Mouse (Mus musculus) neural tube, embryonic 10.5 days (tissue): Measurements from ENCODE around the gene Mark4.

Experiments
- DNase-seq: peaks from one replicate; pipeline ENCODE4 v3.0.0-alpha.2; 2017; ENCODE audit warnings: low spot score; ENCODE audit errors: extremely low spot score

The Mark4 gene

GRCm38 (mm10) chr7:19402535-19403112 lies 56.0 kb downstream of the Mark4 start:
- DNase-seq = no peak

DNA sequence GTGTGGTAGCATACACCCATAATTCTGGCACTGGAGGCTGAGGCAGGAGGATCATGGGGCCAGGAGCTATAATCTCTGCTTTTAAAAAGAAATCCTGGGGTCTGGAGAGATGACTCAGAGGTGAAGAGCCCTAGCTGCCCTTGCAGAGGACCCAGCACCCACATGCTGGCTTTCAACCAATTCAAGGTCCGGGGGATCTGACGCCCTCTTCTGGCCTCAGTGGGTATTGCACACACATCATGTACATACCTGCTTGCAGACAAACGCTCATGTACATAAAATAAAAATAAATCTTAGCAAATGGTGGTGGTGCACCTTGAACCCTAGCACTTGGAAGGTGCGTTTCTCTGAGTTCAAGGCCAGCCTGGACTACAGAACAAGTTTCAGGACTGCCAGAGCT lies 57.7 kb downstream of the Mark4 start:
- DNase-seq = no peak

DNA sequence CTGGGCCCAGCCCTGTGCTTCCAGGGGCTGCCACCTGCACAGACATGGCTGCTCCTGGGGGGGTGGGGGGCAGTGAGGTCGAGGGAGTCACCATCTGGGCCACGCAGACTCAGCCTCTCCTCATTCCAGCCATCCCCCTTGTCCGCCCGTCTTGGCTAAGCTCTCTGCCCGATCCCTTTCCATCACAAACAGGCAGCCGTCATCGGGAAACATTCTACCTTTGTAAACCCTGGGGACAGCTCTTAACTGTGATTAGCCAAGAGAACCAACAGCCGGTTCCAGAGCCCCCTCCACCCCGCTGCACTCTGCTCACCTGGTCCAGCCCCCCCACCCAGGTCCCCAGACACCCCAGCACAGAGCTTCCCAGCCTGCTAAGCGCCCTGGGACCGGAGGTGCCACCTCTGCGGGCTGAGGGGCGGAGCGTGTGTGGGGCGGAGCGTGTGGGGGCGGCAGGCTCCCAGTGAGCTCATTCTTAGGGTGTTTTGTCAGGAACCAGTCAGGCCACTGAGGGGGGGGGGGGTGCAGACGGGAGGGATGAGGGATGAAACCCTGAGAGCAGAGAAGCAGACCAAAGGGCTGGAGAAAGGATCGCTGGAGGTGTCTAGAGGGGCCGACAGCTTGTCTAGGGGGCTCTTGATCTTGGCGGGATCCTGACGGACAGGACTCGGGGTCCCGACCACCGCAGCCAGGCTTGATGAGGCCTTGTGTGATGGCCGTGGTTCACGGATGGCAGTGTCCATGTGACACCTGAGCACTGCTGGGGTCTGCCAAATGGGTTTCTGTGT lies 58.9 kb downstream of the Mark4 start:
- no peak for DNase-seq

DNA sequence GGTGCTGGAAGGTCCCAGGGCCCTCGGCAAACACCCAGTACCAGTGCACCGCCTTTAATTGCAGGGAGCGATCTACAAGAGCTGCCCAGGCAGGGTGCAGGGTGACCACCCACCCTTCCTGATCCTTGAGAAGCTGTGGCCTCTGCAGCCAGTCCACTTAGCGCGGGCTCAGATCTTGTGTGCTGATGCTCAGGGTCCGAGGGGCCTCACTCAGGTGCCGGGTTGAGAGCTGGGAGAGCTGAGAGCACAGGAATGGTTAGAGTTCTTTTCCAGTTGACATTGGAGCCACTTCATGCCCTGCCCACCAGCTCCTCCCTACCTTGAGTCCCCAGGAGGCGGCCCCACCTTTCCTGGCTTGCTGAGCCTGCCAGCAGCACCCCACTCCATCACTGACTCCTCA lies 64.1 kb downstream of the Mark4 start:
- no peak for DNase-seq

GRCm38 (mm10) chr7:19388699-19389413 lies 69.8 kb downstream of the Mark4 start:
- no peak for DNase-seq

GRCm38 (mm10) chr7:19383708-19384107 lies 74.9 kb downstream of the Mark4 start:
- no peak for DNase-seq

DNA sequence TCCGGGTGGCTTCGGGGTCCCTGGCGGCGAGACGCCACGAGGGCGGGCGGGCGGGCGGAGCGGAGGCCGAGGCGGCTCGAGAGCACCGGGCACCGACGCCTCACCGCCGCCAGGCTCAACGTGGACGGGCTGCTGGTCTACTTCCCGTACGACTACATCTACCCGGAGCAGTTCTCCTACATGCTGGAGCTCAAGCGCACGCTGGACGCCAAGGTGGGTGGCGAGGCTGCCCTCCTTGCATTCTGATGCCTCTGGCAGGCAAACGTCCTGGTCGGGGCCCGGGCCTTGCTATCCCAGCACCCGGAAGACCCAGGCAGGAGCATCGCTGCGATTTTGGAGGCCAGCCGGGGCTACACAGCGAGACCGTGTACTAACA lies 76.5 kb downstream of the Mark4 start:
- DNase-seq = no peak

- DNase-seq = peak; percentile 99
These were observed 77.0 kb downstream of the Mark4 start, which contains the start of gene Ercc2 for GRCm38 (mm10) chr7:19381377-19382165. TSS of gene Ercc2 (plus strand) at chr7:19382010.

DNA sequence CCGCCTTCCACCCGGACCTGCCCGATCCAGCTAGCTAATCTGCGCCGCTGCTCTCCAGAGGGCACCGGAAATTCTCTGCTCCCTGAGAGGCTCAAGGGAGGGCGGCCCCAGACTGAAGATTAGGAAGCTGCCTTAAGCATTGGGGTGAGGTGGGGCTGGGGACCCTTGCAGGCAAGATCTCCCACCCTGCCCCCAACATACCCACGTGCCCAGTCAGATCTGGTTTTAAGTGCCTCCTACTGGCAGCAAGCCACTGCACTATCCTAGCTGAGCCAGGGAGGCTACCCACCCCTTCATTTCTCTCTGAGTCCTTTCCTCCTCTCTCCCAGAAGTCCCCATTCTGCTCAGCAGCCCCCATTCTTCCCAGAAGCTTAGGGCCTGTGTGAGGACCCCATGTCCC lies 80.6 kb downstream of the Mark4 start:
- DNase-seq = no peak

DNA sequence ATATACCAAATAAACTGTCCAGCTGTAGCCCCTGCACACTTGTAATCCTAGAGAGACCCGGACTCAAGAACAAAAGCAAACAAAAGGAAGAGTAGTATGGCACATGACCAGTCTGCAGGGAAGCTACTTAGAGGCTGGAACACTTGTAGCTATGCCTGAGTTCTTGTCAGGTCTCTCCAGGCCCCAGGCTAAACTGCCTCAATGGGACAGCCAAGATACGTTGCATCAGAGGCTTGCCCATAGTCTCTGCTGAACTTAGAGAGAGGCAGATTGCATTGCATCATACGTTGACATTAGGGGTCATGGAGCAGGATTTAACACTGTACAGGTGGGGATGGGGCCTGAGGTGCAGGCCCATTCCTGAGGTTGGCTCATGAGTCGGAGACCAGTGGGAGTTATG lies 82.6 kb downstream of the Mark4 start:
- DNase-seq = no peak

- no peak for DNase-seq
These were observed 83.3 kb downstream of the Mark4 start for GRCm38 (mm10) chr7:19375368-19375767.
